Comparison of ENCODE assay signal across 12 mouse cellular contexts in the genomic region with DNA sequence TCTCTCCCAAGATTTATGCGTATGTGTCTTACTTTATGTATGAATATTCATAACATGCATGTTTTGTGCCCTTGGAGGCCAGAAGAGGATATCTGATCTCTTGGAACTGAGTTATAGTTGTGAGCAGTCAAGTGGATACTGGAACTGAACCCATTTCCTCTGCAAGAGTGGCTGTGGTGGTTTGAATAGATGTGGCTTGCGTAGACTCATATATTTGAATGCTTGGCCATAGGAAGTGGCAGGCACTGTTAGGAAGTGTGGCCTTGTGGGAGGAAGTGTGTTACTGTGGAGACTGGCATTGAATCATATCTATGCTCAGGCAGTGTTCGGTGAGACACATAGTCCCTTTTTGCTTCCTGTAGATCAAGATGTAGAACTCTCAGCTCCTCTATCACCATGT. TPM values are rescaled to one million over a fixed set of nuclear protein-coding genes. Genes with fewer than 3 reads are reported as not detected.
DNase-seq lines count a peak whose midpoint lies in the region; ATAC-seq and TF ChIP-seq lines count a peak whose summit lies in the region.
"Had no signal": no experiment of that assay in that cellular context is flagged by ENCODE, and none has a peak within 500 bp of the region (broad histone marks: within the 10 kb centered on the region; RNA-seq: fewer than 3 reads in every experiment).

No protein-coding gene starts in this region.

- no peak for TF ChIP-seq RAD21 in CH12.LX (IDR thresholded peaks at IDR 0.05; ENCODE audit: low read depth, low read length)

- H3K36me3 ChIP-seq in lung, embryonic 14.5 days (ENCODE audit: insufficient read depth) = no peaks in the 10 kb centered on the region
- peaks cover 0 to 30% of the 10 kb centered on the region in 2 experiments for H3K36me3 ChIP-seq in CH12.LX (replicated peaks in 1 of 2; ENCODE audit: control insufficient read depth in 1 of 2, insufficient read depth in 1 of 2, low read length in 1 of 2)
- H3K36me3 ChIP-seq in hindbrain, embryonic 11.5 days (ENCODE audit: control insufficient read depth, insufficient read depth, low read length) = no peaks in the 10 kb centered on the region
- H3K36me3 ChIP-seq in embryonic facial prominence, embryonic 10.5 days (replicated peaks) = 0 out of 2 replicates have a peak, but pooled peaks cover under 1% of the 10 kb centered on the region

- no peak for TF ChIP-seq POLR2A in CH12.LX (IDR thresholded peaks at IDR 0.05; ENCODE audit: low read depth, low read length)

- H3K79me2 ChIP-seq in CH12.LX (replicated peaks; ENCODE audit: control insufficient read depth, extremely low read depth, insufficient read depth, poor library complexity, severe bottlenecking) = peaks cover 10% of the 10 kb centered on the region

- dilution Hi-C loops in CH12.LX (cut with MboI; ENCODE audit: extremely low pct_ligation_motif_present, extremely low pct_unique_long_range_greater_than_20kb, low sequenced_read_pairs) = no loop called here

- H3K4me2 ChIP-seq in lung, embryonic 14.5 days = no peak overlapping the region
- peak overlapping the region; percentile 7; the same call in 1 of the 2 replicates for H3K4me2 ChIP-seq in CH12.LX (ENCODE audit: insufficient read depth, low read depth, poor library complexity, severe bottlenecking)
- no peak overlapping the region for H3K4me2 ChIP-seq in hindbrain, embryonic 11.5 days (replicated peaks; ENCODE audit: low read depth, low read length)

- peak overlapping the region; percentile 21; the same call in 1 of the 2 replicates for H3K27ac ChIP-seq in lung, embryonic 14.5 days (ENCODE audit: low read depth)
- H3K27ac ChIP-seq in CH12.LX (ENCODE audit: insufficient read depth, low read depth) = peak overlapping the region; percentile 20
- H3K27ac ChIP-seq in hindbrain, embryonic 11.5 days (ENCODE audit: low read depth, low read length) = no peak overlapping the region
- H3K27ac ChIP-seq in embryonic facial prominence, embryonic 10.5 days (replicated peaks) = no peak overlapping the region

- H3K9me3 ChIP-seq in lung, embryonic 14.5 days (ENCODE audit: low read depth, low read length) = no peaks in the 10 kb centered on the region
- H3K9me3 ChIP-seq in CH12.LX (replicated peaks; ENCODE audit: low read length) = no peaks in the 10 kb centered on the region
- H3K9me3 ChIP-seq in hindbrain, embryonic 11.5 days (ENCODE audit: control insufficient read depth, low read length) = no peaks in the 10 kb centered on the region
- no peaks in the 10 kb centered on the region for H3K9me3 ChIP-seq in embryonic facial prominence, embryonic 10.5 days
- H3K9me3 ChIP-seq: G1E had no signal

- H3K27me3 ChIP-seq in lung, embryonic 14.5 days (ENCODE audit: insufficient read depth, low read length) = no peaks in the 10 kb centered on the region
- no peaks in the 10 kb centered on the region for H3K27me3 ChIP-seq in CH12.LX (replicated peaks)
- H3K27me3 ChIP-seq in hindbrain, embryonic 11.5 days (ENCODE audit: control insufficient read depth, insufficient read depth, low read length) = no peaks in the 10 kb centered on the region
- H3K27me3 ChIP-seq in embryonic facial prominence, embryonic 10.5 days (replicated peaks; ENCODE audit: low read depth, poor library complexity, severe bottlenecking) = no peaks in the 10 kb centered on the region

- no peak overlapping the region for H3K9ac ChIP-seq in lung, embryonic 14.5 days
- no peak overlapping the region for H3K9ac ChIP-seq in CH12.LX (ENCODE audit: insufficient read depth, low read depth)
- H3K9ac ChIP-seq in hindbrain, embryonic 11.5 days (ENCODE audit: low read depth, low read length) = no peak overlapping the region

- H3K4me3 ChIP-seq in lung, embryonic 14.5 days (ENCODE audit: low read depth, low read length) = no peak overlapping the region
- no peak overlapping the region for H3K4me3 ChIP-seq in CH12.LX (replicated peaks in 1 of 3; ENCODE audit: low read depth in 2 of 3, low read length in 2 of 3, poor library complexity in 1 of 3)
- H3K4me3 ChIP-seq in hindbrain, embryonic 11.5 days (ENCODE audit: low read depth, low read length) = no peak overlapping the region
- no peak overlapping the region for H3K4me3 ChIP-seq in embryonic facial prominence, embryonic 10.5 days

- 90% methylated on average over 3 of the region's 3 CpGs for WGBS in lung, embryonic 14.5 days
- 92% methylated on average over 3 of the region's 3 CpGs for WGBS in hindbrain, embryonic 11.5 days
- WGBS in embryonic facial prominence, embryonic 10.5 days = 92% methylated on average over 3 of the region's 3 CpGs

- in situ Hi-C loops in CH12.LX (cut with MboI; ENCODE audit: low pct_ligation_motif_present, low pct_unique_long_range_greater_than_20kb, low sequenced_read_pairs) = no loop called here

- TF ChIP-seq CTCF in lung, embryonic 14.5 days (IDR thresholded peaks at IDR 0.05; ENCODE audit: low read depth) = no peak
- no peak for TF ChIP-seq CTCF in CH12.LX (conservative IDR thresholded peaks at IDR 0.05 in 1 of 2, IDR thresholded peaks at IDR 0.05 in 1 of 2; ENCODE audit: low read depth in 2 of 2, low read length in 2 of 2)

- no peak for DNase-seq in lung, embryonic 14.5 days
- DNase-seq in lung, adult 18-20 months = no peak
- peak; percentile 69 for DNase-seq in CH12.LX (ENCODE audit: extremely low read depth)
- DNase-seq in liver = peak; percentile 10
- peak; percentile 73 for DNase-seq in naive thymus-derived CD4-positive, alpha-beta T cell, adult 2 months (ENCODE audit: low read depth)
- DNase-seq in layer of hippocampus, postnatal 14 days (ENCODE audit: low spot score in 2 of 2) = no peak
- no peak for DNase-seq in hindbrain, embryonic 11.5 days (ENCODE audit: low spot score)
- no peak for DNase-seq in embryonic facial prominence, embryonic 10.5 days (ENCODE audit: low spot score)
- DNase-seq: adrenal gland, postnatal 10 days; cerebellum, adult 9-11 months had no signal

- no peaks in the 10 kb centered on the region for H3K4me1 ChIP-seq in lung, embryonic 14.5 days (ENCODE audit: insufficient read depth)
- peaks cover 2 to 39% of the 10 kb centered on the region in 2 experiments; a peak in 2 of 4 replicates for H3K4me1 ChIP-seq in CH12.LX (ENCODE audit: control insufficient read depth in 1 of 2, insufficient read depth in 2 of 2)
- H3K4me1 ChIP-seq in hindbrain, embryonic 11.5 days (replicated peaks; ENCODE audit: control insufficient read depth, insufficient read depth, low read length) = no peaks in the 10 kb centered on the region
- no peaks in the 10 kb centered on the region for H3K4me1 ChIP-seq in embryonic facial prominence, embryonic 10.5 days

- TF ChIP-seq EP300 in CH12.LX (IDR thresholded peaks at IDR 0.05; ENCODE audit: low read length) = no peak

- ATAC-seq in lung, embryonic 14.5 days (ENCODE audit: insufficient read depth) = no peak
- no peak for ATAC-seq in hindbrain, embryonic 11.5 days (ENCODE audit: low FRiP score)
- ATAC-seq: intestine, postnatal 0 days had no signal

TF ChIP-seq in CH12.LX, 34 proteins besides CTCF, POLR2A, EP300 and RAD21 (continues in another document):
- TF ChIP-seq NRF1 (IDR thresholded peaks at IDR 0.05; ENCODE audit: low read depth, low read length) = no peak
- no peak for TF ChIP-seq BHLHE40 (IDR thresholded peaks at IDR 0.05; ENCODE audit: low read depth, low read length)
- TF ChIP-seq KAT2A (IDR thresholded peaks at IDR 0.05; ENCODE audit: insufficient replicate concordance, low read length) = no peak

RNA-seq across cellular contexts. Expression of a gene that starts 6.6 kb away (rescaled TPM):
- polyA plus RNA-seq in lung, embryonic 14.5 days (2014; fragmentation: Nextera tagmentation; extraction: Ambion mirVana) = 49.5 and 61.3 TPM in 2 replicates
- total RNA-seq in CH12.LX (2012; rRNA removed) (45.9 and 55.6 TPM in 2 replicates), CH12.LX (2014; rRNA removed) (20.5 and 31.7 TPM in 2 replicates)
- polyA plus RNA-seq in CH12.LX (2012; ENCODE audit: insufficient read length, low read depth) = 70.0 and 71.7 TPM in 2 replicates
- 10 to 100 TPM; 31.2 to 32.9 TPM for total RNA-seq in layer of hippocampus, postnatal 14 days (2021)
- polyA plus RNA-seq in hindbrain, embryonic 11.5 days (2014; fragmentation: Nextera tagmentation; extraction: Ambion mirVana) = 44.8 and 49.3 TPM in 2 replicates
- 64.6 and 65.6 TPM in 2 replicates for polyA plus RNA-seq in embryonic facial prominence, embryonic 10.5 days (2016; fragmentation: Nextera tagmentation; extraction: Ambion mirVana)

RNA-seq across cellular contexts. Expression of a gene that starts 20.5 kb away (rescaled TPM):
- polyA plus RNA-seq in lung, embryonic 14.5 days (2014; fragmentation: Nextera tagmentation; extraction: Ambion mirVana) = 1.4 and 2.6 TPM in 2 replicates
- 0.17 and 0.34 TPM in 2 replicates for total RNA-seq in CH12.LX (2012; rRNA removed)
- total RNA-seq in CH12.LX (2014; rRNA removed) = 0.80 and 0.87 TPM in 2 replicates
- polyA plus RNA-seq in CH12.LX (2012; ENCODE audit: insufficient read length, low read depth) = 0.87 and 1.4 TPM in 2 replicates
- 10 to 100 TPM; 10.7 to 16.5 TPM for total RNA-seq in layer of hippocampus, postnatal 14 days (2021)
- 0.25 and 0.52 TPM in 2 replicates for polyA plus RNA-seq in hindbrain, embryonic 11.5 days (2014; fragmentation: Nextera tagmentation; extraction: Ambion mirVana)
- 0.32 and 0.40 TPM in 2 replicates for polyA plus RNA-seq in embryonic facial prominence, embryonic 10.5 days (2016; fragmentation: Nextera tagmentation; extraction: Ambion mirVana)
- polyA plus RNA-seq: G1E had no signal

RNA-seq across cellular contexts. Expression of a gene that starts 25.0 kb away (rescaled TPM):
- polyA plus RNA-seq in lung, embryonic 14.5 days (2014; fragmentation: Nextera tagmentation; extraction: Ambion mirVana) = 9.7 and 10.7 TPM in 2 replicates
- total RNA-seq in CH12.LX (2012; rRNA removed) = 4.9 and 13.9 TPM in 2 replicates
- total RNA-seq in CH12.LX (2014; rRNA removed) = 5.5 and 6.4 TPM in 2 replicates
- 12.5 and 13.5 TPM in 2 replicates for polyA plus RNA-seq in CH12.LX (2012; ENCODE audit: insufficient read length, low read depth)
- total RNA-seq in layer of hippocampus, postnatal 14 days (2021) = 1 to 10 TPM; 4.2 to 4.4 TPM
- 1.3 and 2.4 TPM in 2 replicates for polyA plus RNA-seq in hindbrain, embryonic 11.5 days (2014; fragmentation: Nextera tagmentation; extraction: Ambion mirVana)
- polyA plus RNA-seq in embryonic facial prominence, embryonic 10.5 days (2016; fragmentation: Nextera tagmentation; extraction: Ambion mirVana) = 0.92 and 1.2 TPM in 2 replicates

RNA-seq across cellular contexts. Expression of a gene that starts 39.5 kb away (rescaled TPM):
- polyA plus RNA-seq in lung, embryonic 14.5 days (2014; fragmentation: Nextera tagmentation; extraction: Ambion mirVana) = 123 and 126 TPM in 2 replicates
- 136 and 155 TPM in 2 replicates for total RNA-seq in CH12.LX (2012; rRNA removed)
- 60.4 and 72.8 TPM in 2 replicates for total RNA-seq in CH12.LX (2014; rRNA removed)
- 341 and 353 TPM in 2 replicates for polyA plus RNA-seq in CH12.LX (2012; ENCODE audit: insufficient read length, low read depth)
- 100 to 1,000 TPM; 119 to 129 TPM for total RNA-seq in layer of hippocampus, postnatal 14 days (2021)
- polyA plus RNA-seq in hindbrain, embryonic 11.5 days (2014; fragmentation: Nextera tagmentation; extraction: Ambion mirVana) = 164 and 176 TPM in 2 replicates
- 186 and 206 TPM in 2 replicates for polyA plus RNA-seq in embryonic facial prominence, embryonic 10.5 days (2016; fragmentation: Nextera tagmentation; extraction: Ambion mirVana)

RNA-seq across cellular contexts. Expression of a gene that starts 39.9 kb away (rescaled TPM):
- polyA plus RNA-seq in lung, embryonic 14.5 days (2014; fragmentation: Nextera tagmentation; extraction: Ambion mirVana) = 8.9 and 9.7 TPM in 2 replicates
- 5.0 and 5.6 TPM in 2 replicates for total RNA-seq in CH12.LX (2012; rRNA removed)
- total RNA-seq in CH12.LX (2014; rRNA removed) = 4.4 and 4.7 TPM in 2 replicates
- 5.6 and 8.3 TPM in 2 replicates for polyA plus RNA-seq in CH12.LX (2012; ENCODE audit: insufficient read length, low read depth)
- total RNA-seq in layer of hippocampus, postnatal 14 days (2021) = 10 to 100 TPM; 16.2 to 19.8 TPM
- polyA plus RNA-seq in hindbrain, embryonic 11.5 days (2014; fragmentation: Nextera tagmentation; extraction: Ambion mirVana) = 9.8 and 10.7 TPM in 2 replicates
- polyA plus RNA-seq in embryonic facial prominence, embryonic 10.5 days (2016; fragmentation: Nextera tagmentation; extraction: Ambion mirVana) = 14.4 and 15.1 TPM in 2 replicates

Comparison
In these comparisons a context has a peak if more than half of its experiments do, and no peak if none do; other contexts are left out.
1. DNase-seq: peak in CH12.LX (single experiment), liver (single experiment) and naive thymus-derived CD4-positive, alpha-beta T cell, adult 2 months (single experiment); none in lung, embryonic 14.5 days (single experiment), lung, adult 18-20 months (0 of 2), layer of hippocampus, postnatal 14 days (0 of 2), hindbrain, embryonic 11.5 days (single experiment) and embryonic facial prominence, embryonic 10.5 days (single experiment).
2. H3K27ac ChIP-seq: peak in lung, embryonic 14.5 days (single experiment) and CH12.LX (single experiment); none in hindbrain, embryonic 11.5 days (single experiment) and embryonic facial prominence, embryonic 10.5 days (single experiment).